Mouse (Mus musculus): ENCODE measurements around the gene Tmem235. TPM values are rescaled to one million over a fixed set of nuclear protein-coding genes. Genes with fewer than 3 reads are reported as not detected.

The Tmem235 gene
- polyA plus RNA-seq, 1 experiment from 2014 or later, result not detected

GRCm38 (mm10) chr11:117836306-117836705 lies 24.2 kb upstream of the Tmem235 start:
- no peaks in the 10 kb centered on the region; the same call in 1 of the 2 replicates for H3K27me3 ChIP-seq
- no peaks in the 10 kb centered on the region for H3K36me3 ChIP-seq
- H3K27ac ChIP-seq, result no peak overlapping the region
- peaks cover 6% of the 10 kb centered on the region for H3K4me1 ChIP-seq
- H3K9me3 ChIP-seq (replicated peaks), result no peaks in the 10 kb centered on the region
- 32% methylated on average over 13 of the region's 13 CpGs for WGBS
- H3K4me2 ChIP-seq (replicated peaks), result peak overlapping the region; percentile 39
- ATAC-seq (ENCODE audit: low FRiP score), result no peak
- no peak overlapping the region for H3K9ac ChIP-seq
- no peak overlapping the region for H3K4me3 ChIP-seq

GRCm38 (mm10) chr11:117838572-117838971 lies 22.0 kb upstream of the Tmem235 start:
- 73% methylated on average over 2 of the region's 2 CpGs for WGBS

GRCm38 (mm10) chr11:117839021-117839420 lies 21.5 kb upstream of the Tmem235 start:
- Histone ChIP-seq H3K9ac (no peak overlapping the region; the same call in 1 of the 2 replicates), H3K27ac (no peak overlapping the region), H3K36me3 (no peaks in the 10 kb centered on the region), H3K9me3 (replicated peaks) (no peaks in the 10 kb centered on the region), H3K27me3 (no peaks in the 10 kb centered on the region; the same call in 1 of the 2 replicates), H3K4me2 (replicated peaks) (no peak overlapping the region), H3K4me3 (no peak overlapping the region), H3K4me1 (no peaks in the 10 kb centered on the region)
- no peak for ATAC-seq (ENCODE audit: low FRiP score)
- WGBS, result 100% methylated on average over 1 of the region's 1 CpGs

More at GRCm38 (mm10) chr11:117838572-117838971, 22.0 kb upstream of the Tmem235 start:
- ATAC-seq (ENCODE audit: low FRiP score), result no peak
- Histone ChIP-seq H3K4me3 (no peak overlapping the region), H3K27me3 (no peaks in the 10 kb centered on the region; the same call in 1 of the 2 replicates), H3K4me1 (no peaks in the 10 kb centered on the region), H3K27ac (no peak overlapping the region), H3K4me2 (replicated peaks) (no peak overlapping the region), H3K9me3 (replicated peaks) (no peaks in the 10 kb centered on the region), H3K36me3 (no peaks in the 10 kb centered on the region), H3K9ac (no peak overlapping the region)

GRCm38 (mm10) chr11:117840910-117841309 lies 19.6 kb upstream of the Tmem235 start:
- Histone ChIP-seq H3K36me3 (no peaks in the 10 kb centered on the region), H3K4me1 (no peaks in the 10 kb centered on the region), H3K4me3 (no peak overlapping the region), H3K27me3 (no peaks in the 10 kb centered on the region; the same call in 1 of the 2 replicates), H3K9me3 (replicated peaks) (no peaks in the 10 kb centered on the region), H3K4me2 (replicated peaks) (no peak overlapping the region), H3K9ac (no peak overlapping the region), H3K27ac (no peak overlapping the region)
- no peak for ATAC-seq (ENCODE audit: low FRiP score)
- WGBS, result 62% methylated on average over 1 of the region's 1 CpGs

- Histone ChIP-seq H3K4me2 (replicated peaks) (no peak overlapping the region), H3K27ac (no peak overlapping the region), H3K4me1 (peaks cover 11% of the 10 kb centered on the region), H3K9ac (no peak overlapping the region), H3K36me3 (no peaks in the 10 kb centered on the region), H3K27me3 (no peaks in the 10 kb centered on the region; the same call in 1 of the 2 replicates), H3K9me3 (replicated peaks) (no peaks in the 10 kb centered on the region), H3K4me3 (no peak overlapping the region)
- 89% methylated on average over 2 of the region's 2 CpGs for WGBS
- ATAC-seq (ENCODE audit: low FRiP score), result no peak
Measured at GRCm38 (mm10) chr11:117843434-117843833, 17.1 kb upstream of the Tmem235 start.

- Histone ChIP-seq H3K4me1 (peaks cover 20% of the 10 kb centered on the region), H3K27me3 (no peaks in the 10 kb centered on the region; the same call in 1 of the 2 replicates), H3K4me3 (no peak overlapping the region), H3K36me3 (no peaks in the 10 kb centered on the region), H3K27ac (no peak overlapping the region), H3K4me2 (replicated peaks) (no peak overlapping the region), H3K9me3 (replicated peaks) (no peaks in the 10 kb centered on the region), H3K9ac (no peak overlapping the region)
- WGBS, result 88% methylated on average over 2 of the region's 2 CpGs
- ATAC-seq (ENCODE audit: low FRiP score), result no peak
Measured at GRCm38 (mm10) chr11:117844997-117845396, 15.6 kb upstream of the Tmem235 start.

GRCm38 (mm10) chr11:117845651-117846050 lies 14.9 kb upstream of the Tmem235 start:
- Histone ChIP-seq H3K4me3 (no peak overlapping the region), H3K9ac (no peak overlapping the region), H3K27me3 (no peaks in the 10 kb centered on the region; the same call in 1 of the 2 replicates), H3K4me1 (peaks cover 26% of the 10 kb centered on the region), H3K9me3 (replicated peaks) (no peaks in the 10 kb centered on the region), H3K27ac (no peak overlapping the region), H3K36me3 (no peaks in the 10 kb centered on the region), H3K4me2 (replicated peaks) (no peak overlapping the region)
- no peak for ATAC-seq (ENCODE audit: low FRiP score)
- WGBS, result 85% methylated on average over 2 of the region's 2 CpGs

GRCm38 (mm10) chr11:117846640-117847039 lies 13.9 kb upstream of the Tmem235 start:
- no peak overlapping the region for H3K4me2 ChIP-seq (replicated peaks)
- no peaks in the 10 kb centered on the region for H3K9me3 ChIP-seq (replicated peaks)
- no peak overlapping the region for H3K27ac ChIP-seq
- H3K27me3 ChIP-seq, result no peaks in the 10 kb centered on the region
- ATAC-seq (ENCODE audit: low FRiP score), result no peak
- H3K4me1 ChIP-seq, result peaks cover 26% of the 10 kb centered on the region
- H3K36me3 ChIP-seq, result no peaks in the 10 kb centered on the region
- no peak overlapping the region for H3K9ac ChIP-seq
- H3K4me3 ChIP-seq, result no peak overlapping the region
- 59% methylated on average over 5 of the region's 5 CpGs for WGBS

GRCm38 (mm10) chr11:117847593-117848215 lies 12.8 kb upstream of the Tmem235 start:
- no peaks in the 10 kb centered on the region for H3K9me3 ChIP-seq (replicated peaks)
- H3K9ac ChIP-seq, result 0 out of 2 replicates have a peak overlapping the region, but pooled peaks have one; percentile 88
- H3K27me3 ChIP-seq, result no peaks in the 10 kb centered on the region
- peaks cover 26% of the 10 kb centered on the region for H3K4me1 ChIP-seq
- peaks cover 1% of the 10 kb centered on the region for H3K36me3 ChIP-seq
- 83% methylated on average over 7 of the region's 7 CpGs for WGBS
- no peak for ATAC-seq (ENCODE audit: low FRiP score)
- H3K4me2 ChIP-seq (replicated peaks), result peak overlapping the region; percentile 83
- H3K27ac ChIP-seq, result peak overlapping the region; percentile 97
- H3K4me3 ChIP-seq, result 0 out of 2 replicates have a peak overlapping the region, but pooled peaks have one; percentile 61

GRCm38 (mm10) chr11:117848271-117848984 lies 12.1 kb upstream of the Tmem235 start:
- H3K9me3 ChIP-seq (replicated peaks), result no peaks in the 10 kb centered on the region
- peaks cover 26% of the 10 kb centered on the region for H3K4me1 ChIP-seq
- H3K27me3 ChIP-seq, result no peaks in the 10 kb centered on the region
- H3K4me2 ChIP-seq (replicated peaks), result peak overlapping the region; percentile 83
- WGBS, result 12% methylated on average over 19 of the region's 19 CpGs
- peaks cover 8% of the 10 kb centered on the region for H3K36me3 ChIP-seq
- H3K9ac ChIP-seq, result peak overlapping the region; percentile 88
- H3K27ac ChIP-seq, result peak overlapping the region; percentile 97
- peak overlapping the region; percentile 61 for H3K4me3 ChIP-seq
- ATAC-seq (ENCODE audit: low FRiP score), result peak; percentile 90

GRCm38 (mm10) chr11:117848985-117849671 lies 11.4 kb upstream of the Tmem235 start, which contains the start of gene Birc5:
Gene Birc5 (plus strand): TSS chr11:117849251.
- peaks cover 26% of the 10 kb centered on the region for H3K4me1 ChIP-seq
- peak within 1 kb of the TSS; percentile 97 for H3K27ac ChIP-seq
- peak; percentile 91 for ATAC-seq (ENCODE audit: low FRiP score)
- under 1% methylated on average over 51 of the region's 51 CpGs for WGBS
- H3K27me3 ChIP-seq, result no peaks in the 10 kb centered on the region
- H3K4me3 ChIP-seq, result peak within 1 kb of the TSS; percentile 61
- H3K36me3 ChIP-seq, result peaks cover 13% of the 10 kb centered on the region
- H3K4me2 ChIP-seq (replicated peaks), result peak within 1 kb of the TSS; percentile 83
- no peaks in the 10 kb centered on the region for H3K9me3 ChIP-seq (replicated peaks)
- H3K9ac ChIP-seq, result peak within 1 kb of the TSS; percentile 88

GRCm38 (mm10) chr11:117852875-117853274 lies 7.7 kb upstream of the Tmem235 start:
- Histone ChIP-seq H3K4me3 (no peak overlapping the region), H3K9ac (no peak overlapping the region), H3K9me3 (replicated peaks) (no peaks in the 10 kb centered on the region), H3K27ac (no peak overlapping the region), H3K27me3 (no peaks in the 10 kb centered on the region), H3K4me1 (peaks cover 21% of the 10 kb centered on the region), H3K36me3 (peaks cover 41% of the 10 kb centered on the region), H3K4me2 (replicated peaks) (no peak overlapping the region)
- 97% methylated on average over 3 of the region's 3 CpGs for WGBS
- ATAC-seq (ENCODE audit: low FRiP score), result no peak

Measured in hindbrain, embryonic 12.5 days (tissue).